Mouse (Mus musculus) lung, embryonic 14.5 days (tissue): ENCODE results near the gene Ltk. TPM values are rescaled to one million over a fixed set of nuclear protein-coding genes. Genes with fewer than 3 reads are reported as not detected.

Experiments used
- ATAC-seq: fragments of 200-750 bp; cut with Nextera tagmentation; 2 replicates; pipeline ENCODE4 v1.8.0; 2017; ENCODE audit warnings: mild to moderate bottlenecking, moderate TSS enrichment, moderate library complexity; ENCODE audit not compliant: insufficient read depth
- DNase-seq: peaks from one replicate; pipeline ENCODE4 v3.0.0-alpha.2; 2015
- H3K27ac ChIP-seq: fragments of 300-500 bp; sonication (generic); 2 replicates; pipeline ENCODE4 v1.5.1; 2014; ENCODE audit warnings: low read depth, mild to moderate bottlenecking, moderate library complexity
- H3K27me3 ChIP-seq: fragments of 300-500 bp; sonication (generic); 2 replicates; pipeline ENCODE4 v1.6.1; 2014; ENCODE audit warnings: low read length, control low read depth; ENCODE audit not compliant: insufficient read depth
- H3K36me3 ChIP-seq: fragments of 300-500 bp; sonication (generic); 2 replicates; pipeline ENCODE4 v1.6.1; 2014; ENCODE audit warnings: control low read depth; ENCODE audit not compliant: insufficient read depth
- H3K4me1 ChIP-seq: fragments of 300-500 bp; sonication (generic); 2 replicates; pipeline ENCODE4 v1.6.1; 2014; ENCODE audit warnings: antibody characterized with exemption, control low read depth; ENCODE audit not compliant: insufficient read depth
- H3K4me2 ChIP-seq: fragments of 300-500 bp; sonication (generic); 2 replicates; pipeline ENCODE4 v1.6.1; 2014; ENCODE audit warnings: mild to moderate bottlenecking
- H3K4me3 ChIP-seq: fragments of 300-500 bp; sonication (generic); 2 replicates; pipeline ENCODE4 v1.5.1; 2014; ENCODE audit warnings: low read depth, low read length
- H3K9ac ChIP-seq: fragments of 300-500 bp; sonication (generic); 2 replicates; pipeline ENCODE4 v1.6.1; 2014
- H3K9me3 ChIP-seq: fragments of 300-500 bp; sonication (generic); 2 replicates; pipeline ENCODE4 v1.6.1; 2016; ENCODE audit warnings: low read depth, low read length, control low read depth
- CTCF ChIP-seq: IDR thresholded peaks from 2 replicates; pipeline ENCODE4 v1.5.1; 2016; ENCODE audit warnings: antibody characterized with exemption, low read depth
- WGBS: fragments of 180-500 bp; shearing (Covaris S2); extraction: QIAGEN DNeasy Blood & Tissue Kit; methylation state at CpG from one replicate; pipeline ENCODE4 v1.1.7; 2014; 5-methylcytosine and 5-hydroxymethylcytosine counted together
- polyA plus RNA-seq: library from polyadenylated mRNA; unstranded; fragments of >200 nt; fragmentation: Nextera tagmentation; extraction: Ambion mirVana; gene quantifications from 2 replicates; pipeline ENCODE4 v1.2.1, GENCODE M21; 2014

The Ltk gene
- polyA plus RNA-seq, 1 experiment from 2014 or later = 0.83 TPM

GRCm38 (mm10) chr2:119744163-119745111 lies 15.8 kb downstream of the Ltk start:
- Histone ChIP-seq H3K4me2 (peak overlapping the region; percentile 99), H3K4me3 (peak overlapping the region; percentile 26), H3K9me3 (no peaks in the 10 kb centered on the region), H3K9ac (peak overlapping the region; percentile 9; the same call in 1 of the 2 replicates), H3K27me3 (peaks cover 26% of the 10 kb centered on the region), H3K36me3 (no peaks in the 10 kb centered on the region), H3K27ac (0 out of 2 replicates have a peak overlapping the region, but pooled peaks have one; percentile 30), H3K4me1 (peaks cover 14% of the 10 kb centered on the region)
- WGBS = 6% methylated on average over 46 of the region's 46 CpGs
- DNase-seq = peak; percentile 69
- TF ChIP-seq CTCF = peak; percentile 18; the same call in 1 of the 2 replicates
- peak; percentile 5; the same call in 1 of the 2 replicates for ATAC-seq

GRCm38 (mm10) chr2:119743808-119744162 lies 16.4 kb downstream of the Ltk start:
- H3K4me3 ChIP-seq = peak overlapping the region; percentile 26
- no peaks in the 10 kb centered on the region for H3K36me3 ChIP-seq
- DNase-seq = peak; percentile 21
- H3K4me1 ChIP-seq = peaks cover 14% of the 10 kb centered on the region
- no peak overlapping the region for H3K27ac ChIP-seq
- no peaks in the 10 kb centered on the region for H3K9me3 ChIP-seq
- TF ChIP-seq CTCF = no peak
- H3K9ac ChIP-seq = no peak overlapping the region
- no peak for ATAC-seq
- WGBS = 6% methylated on average over 22 of the region's 22 CpGs
- peak overlapping the region; percentile 99 for H3K4me2 ChIP-seq
- H3K27me3 ChIP-seq = peaks cover 26% of the 10 kb centered on the region

GRCm38 (mm10) chr2:119743176-119743807 lies 16.9 kb downstream of the Ltk start:
- H3K4me1 ChIP-seq = peaks cover 14% of the 10 kb centered on the region
- H3K36me3 ChIP-seq = no peaks in the 10 kb centered on the region
- 7% methylated on average over 31 of the region's 31 CpGs for WGBS
- DNase-seq = no peak
- peak overlapping the region; percentile 99 for H3K4me2 ChIP-seq
- peak overlapping the region; percentile 66 for H3K4me3 ChIP-seq
- no peak for ATAC-seq
- H3K9ac ChIP-seq = no peak overlapping the region
- H3K9me3 ChIP-seq = no peaks in the 10 kb centered on the region
- no peak for TF ChIP-seq CTCF
- H3K27me3 ChIP-seq = peaks cover 26% of the 10 kb centered on the region
- H3K27ac ChIP-seq = no peak overlapping the region

GRCm38 (mm10) chr2:119742461-119743175 lies 17.6 kb downstream of the Ltk start:
- peak overlapping the region; percentile 66 for H3K4me3 ChIP-seq
- H3K4me1 ChIP-seq = peaks cover 14% of the 10 kb centered on the region
- H3K9me3 ChIP-seq = no peaks in the 10 kb centered on the region
- H3K27ac ChIP-seq = no peak overlapping the region
- ATAC-seq = peak; percentile 15
- 1% methylated on average over 70 of the region's 70 CpGs for WGBS
- H3K36me3 ChIP-seq = no peaks in the 10 kb centered on the region
- no peak for TF ChIP-seq CTCF
- peak; percentile 17 for DNase-seq
- peak overlapping the region; percentile 99 for H3K4me2 ChIP-seq
- peaks cover 26% of the 10 kb centered on the region for H3K27me3 ChIP-seq
- peak overlapping the region; percentile 70 for H3K9ac ChIP-seq

DNA sequence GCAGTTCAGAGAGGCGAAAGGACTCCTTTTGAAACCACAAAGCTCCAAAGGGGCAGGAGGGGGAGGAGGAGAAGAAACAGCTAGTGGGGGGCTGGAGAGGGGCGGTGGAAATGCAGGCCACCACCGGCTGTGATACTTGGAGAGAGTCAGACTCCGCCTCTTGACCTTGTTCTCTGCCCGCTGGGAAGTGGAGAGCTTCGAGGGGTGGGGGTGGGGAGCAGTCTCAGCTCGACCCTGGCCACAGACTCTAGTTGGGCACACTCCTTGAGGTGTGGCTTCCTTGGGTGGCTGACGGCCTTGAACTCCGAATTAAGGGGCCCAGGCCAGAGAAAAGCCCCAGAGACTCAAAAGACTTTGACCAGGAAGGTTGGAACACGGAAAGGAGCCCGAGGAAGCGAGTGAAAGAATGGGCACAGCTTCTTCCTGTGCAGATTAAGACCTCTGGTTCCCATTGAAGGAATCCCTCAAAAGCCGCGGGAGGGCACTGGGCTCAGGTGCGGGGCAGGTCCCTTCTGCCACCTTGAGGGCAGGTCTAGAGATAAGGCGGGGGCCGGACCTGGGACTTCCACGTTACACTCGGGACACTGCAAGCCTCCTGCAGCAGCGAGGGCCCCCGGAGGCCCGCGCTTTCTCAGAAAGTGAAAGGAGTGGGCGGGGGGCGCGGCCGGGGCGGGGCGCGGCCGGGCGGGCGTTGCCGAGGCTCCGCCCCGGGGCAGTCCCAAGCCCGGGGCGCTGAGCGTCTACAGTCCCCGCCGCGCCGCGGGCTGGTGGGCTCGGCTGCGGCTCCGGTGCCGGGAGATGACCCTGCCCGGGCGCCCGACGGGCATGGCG lies 18.4 kb downstream of the Ltk start, which contains the start of gene Itpka:
Gene Itpka (plus strand): TSS at position 757 of the 831 bp plus-strand sequence.
- DNase-seq (peak; percentile 84), ATAC-seq (peak; percentile 88)
- under 1% methylated on average over 49 of the region's 53 CpGs for whole genome bisulfite sequencing
- Histone ChIP-seq H3K27ac (peak within 1 kb of the TSS; percentile 89), H3K9ac (peak within 1 kb of the TSS; percentile 70), H3K4me2 (peak within 1 kb of the TSS; percentile 99), H3K9me3 (no peaks in the 10 kb centered on the region), H3K27me3 (peaks cover 26% of the 10 kb centered on the region), H3K36me3 (no peaks in the 10 kb centered on the region), H3K4me1 (peaks cover 14% of the 10 kb centered on the region), H3K4me3 (peak within 1 kb of the TSS; percentile 66)
- TF ChIP-seq CTCF = no peak

GRCm38 (mm10) chr2:119740567-119740966 lies 19.7 kb downstream of the Ltk start:
- Histone ChIP-seq H3K9ac (no peak overlapping the region), H3K9me3 (no peaks in the 10 kb centered on the region), H3K27me3 (peaks cover 26% of the 10 kb centered on the region), H3K27ac (no peak overlapping the region), H3K36me3 (no peaks in the 10 kb centered on the region), H3K4me1 (peaks cover 14% of the 10 kb centered on the region), H3K4me2 (peak overlapping the region; percentile 99), H3K4me3 (no peak overlapping the region)
- no peak for TF ChIP-seq CTCF
- 21% methylated on average over 2 of the region's 2 CpGs for WGBS
- no peak for DNase-seq
- no peak for ATAC-seq
